Mouse (Mus musculus): ENCODE data around the gene Wdr61.

GRCm38 (mm10) chr9:54704361-54704760 lies 30.0 kb downstream of the Wdr61 start:
- TF ChIP-seq GATA1 (IDR thresholded peaks at IDR 0.05; ENCODE audit: borderline replicate concordance, low read length) (no peak), FLI1 (IDR thresholded peaks at IDR 0.05; ENCODE audit: low read length) (no peak)
